Mouse (Mus musculus) forebrain, embryonic 16.5 days (tissue): ENCODE measurements around the gene Btbd9. TPM values are rescaled to one million over a fixed set of nuclear protein-coding genes. Genes with fewer than 3 reads are reported as not detected.

Experiments used
- ATAC-seq: fragments of 200-750 bp; cut with Nextera tagmentation; 2 replicates; pipeline ENCODE4 v1.8.0; 2017; ENCODE audit warnings: mild to moderate bottlenecking, moderate library complexity
- H3K27ac ChIP-seq: fragments of 300-500 bp; sonication (generic); 2 replicates; pipeline ENCODE4 v1.5.1; 2014; ENCODE audit warnings: low read length, control low read depth
- H3K27me3 ChIP-seq: fragments of 300-500 bp; sonication (generic); replicated peaks from 2 replicates; pipeline ENCODE4 v1.6.1; 2014; ENCODE audit warnings: low read length; ENCODE audit not compliant: control insufficient read depth, insufficient read depth
- H3K36me3 ChIP-seq: fragments of 300-500 bp; sonication (generic); 2 replicates; pipeline ENCODE4 v1.6.1; 2014; ENCODE audit not compliant: control insufficient read depth, insufficient read depth
- H3K4me1 ChIP-seq: fragments of 300-500 bp; sonication (generic); replicated peaks from 2 replicates; pipeline ENCODE4 v1.6.1; 2014; ENCODE audit warnings: low read length; ENCODE audit not compliant: control insufficient read depth, insufficient read depth
- H3K4me2 ChIP-seq: fragments of 300-500 bp; sonication (generic); 2 replicates; pipeline ENCODE4 v1.6.1; 2014; ENCODE audit warnings: mild to moderate bottlenecking, low read length, control low read depth
- H3K4me3 ChIP-seq: fragments of 300-500 bp; sonication (generic); replicated peaks from 2 replicates; pipeline ENCODE4 v1.5.1; 2014; ENCODE audit warnings: mild to moderate bottlenecking, low read length, control low read depth
- H3K9ac ChIP-seq: fragments of 300-500 bp; sonication (generic); replicated peaks from 2 replicates; pipeline ENCODE4 v1.6.1; 2014; ENCODE audit warnings: low read depth, low read length, control low read depth
- H3K9me3 ChIP-seq: fragments of 300-500 bp; sonication (generic); 2 replicates; pipeline ENCODE4 v1.6.1; 2016; ENCODE audit warnings: low read length; ENCODE audit not compliant: control insufficient read depth
- WGBS: fragments of 180-500 bp; shearing (Covaris S2); extraction: QIAGEN DNeasy Blood & Tissue Kit; methylation state at CpG from one replicate; pipeline ENCODE4 v1.1.7; 2014; 5-methylcytosine and 5-hydroxymethylcytosine counted together
- polyA plus RNA-seq: library from polyadenylated mRNA; unstranded; fragments of >200 nt; fragmentation: Nextera tagmentation; extraction: Ambion mirVana; gene quantifications from 2 replicates; pipeline ENCODE4 v1.2.1, GENCODE M21; 2015

Gene Btbd9
- polyA plus RNA-seq, 1 experiment from 2014 or later = 141 TPM

DNA sequence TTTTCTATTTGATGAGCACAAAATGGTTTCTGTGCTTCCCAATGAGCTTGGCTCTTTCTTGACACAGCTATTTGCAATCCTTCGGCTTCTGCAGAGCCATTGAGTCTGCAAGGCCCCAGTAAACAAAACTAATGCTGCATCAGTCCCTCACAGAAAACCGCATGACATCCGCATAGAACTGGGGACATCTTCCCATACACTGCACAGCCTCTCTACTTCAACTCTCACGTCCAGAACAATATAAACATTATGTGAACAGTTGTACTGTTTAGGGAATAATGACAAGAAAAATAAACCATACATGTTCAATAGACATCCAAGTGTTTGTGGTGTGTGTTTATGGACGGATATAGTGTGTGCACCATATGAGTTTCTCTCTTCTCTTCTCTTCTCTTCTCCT, 127.7 kb downstream of the Btbd9 start:
- no peak for ATAC-seq
- Histone ChIP-seq H3K27ac (no peak overlapping the region), H3K4me3 (no peak overlapping the region), H3K36me3 (no peaks in the 10 kb centered on the region), H3K9me3 (no peaks in the 10 kb centered on the region), H3K27me3 (no peaks in the 10 kb centered on the region), H3K9ac (no peak overlapping the region), H3K4me1 (0 out of 2 replicates have a peak, but pooled peaks cover under 1% of the 10 kb centered on the region), H3K4me2 (no peak overlapping the region)
- 90% methylated on average over 5 of the region's 5 CpGs for WGBS

DNA sequence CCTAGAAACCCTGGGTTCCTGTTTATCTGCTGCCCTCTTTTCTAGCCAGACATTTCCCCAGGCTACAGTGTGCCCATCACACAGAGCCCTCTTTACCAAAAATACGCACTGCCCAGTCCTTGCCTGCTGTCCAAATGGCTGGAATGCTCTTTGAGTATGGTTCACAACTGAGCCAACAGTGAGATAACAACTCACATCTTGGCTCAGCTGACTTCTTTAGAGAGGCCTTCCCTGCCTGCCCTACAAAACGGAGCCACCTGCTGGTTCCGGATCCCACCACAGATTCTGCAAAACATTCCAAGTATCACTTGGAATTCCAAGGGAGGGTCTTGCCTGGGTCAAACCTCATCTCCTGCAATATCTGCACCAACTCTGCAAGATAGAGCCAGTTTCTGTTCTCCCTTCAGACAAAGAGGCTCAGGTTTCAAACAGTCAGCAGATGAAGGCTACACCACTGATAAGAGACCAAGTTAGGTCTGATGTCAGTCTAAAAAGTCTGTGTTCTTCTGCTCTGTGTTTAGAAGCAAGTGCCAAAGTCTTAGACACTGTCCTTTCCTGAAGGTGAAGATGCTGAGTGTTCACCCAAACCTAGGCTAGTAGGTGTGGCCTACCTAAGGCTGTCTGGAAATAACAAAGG, 130.4 kb downstream of the Btbd9 start:
- H3K4me1 ChIP-seq = peaks cover 2% of the 10 kb centered on the region; the same call in 1 of the 2 replicates
- ATAC-seq = no peak
- H3K4me2 ChIP-seq = no peak overlapping the region
- H3K36me3 ChIP-seq = no peaks in the 10 kb centered on the region
- no peaks in the 10 kb centered on the region for H3K9me3 ChIP-seq
- H3K9ac ChIP-seq = no peak overlapping the region
- no peak overlapping the region for H3K4me3 ChIP-seq
- no peaks in the 10 kb centered on the region for H3K27me3 ChIP-seq
- WGBS = 95% methylated on average over 3 of the region's 3 CpGs
- no peak overlapping the region for H3K27ac ChIP-seq

DNA sequence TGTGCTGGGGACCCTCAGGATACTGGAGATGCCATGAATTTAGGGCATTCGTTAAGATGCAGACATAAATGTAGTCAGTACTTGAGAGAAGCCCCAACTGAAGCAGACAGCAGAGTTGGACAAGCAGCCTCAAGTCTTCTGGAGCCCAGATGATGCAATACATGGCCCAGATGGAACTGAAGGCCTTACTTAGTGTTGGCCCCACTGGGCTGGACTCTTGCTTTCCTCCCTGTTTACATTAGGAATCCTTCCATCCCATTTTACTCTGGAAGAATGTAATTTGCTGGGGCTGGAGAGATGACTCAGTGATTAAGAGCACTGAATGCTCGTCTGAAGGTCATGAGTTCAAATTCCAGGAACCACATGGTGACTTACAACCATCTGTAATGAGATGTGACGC, 136.6 kb downstream of the Btbd9 start:
- H3K4me3 ChIP-seq = no peak overlapping the region
- ATAC-seq = no peak
- peaks cover 16% of the 10 kb centered on the region for H3K4me1 ChIP-seq
- no peaks in the 10 kb centered on the region for H3K36me3 ChIP-seq
- WGBS = 90% methylated on average over 3 of the region's 3 CpGs
- no peaks in the 10 kb centered on the region for H3K9me3 ChIP-seq
- no peak overlapping the region for H3K9ac ChIP-seq
- no peaks in the 10 kb centered on the region for H3K27me3 ChIP-seq
- no peak overlapping the region for H3K27ac ChIP-seq
- H3K4me2 ChIP-seq = no peak overlapping the region

DNA sequence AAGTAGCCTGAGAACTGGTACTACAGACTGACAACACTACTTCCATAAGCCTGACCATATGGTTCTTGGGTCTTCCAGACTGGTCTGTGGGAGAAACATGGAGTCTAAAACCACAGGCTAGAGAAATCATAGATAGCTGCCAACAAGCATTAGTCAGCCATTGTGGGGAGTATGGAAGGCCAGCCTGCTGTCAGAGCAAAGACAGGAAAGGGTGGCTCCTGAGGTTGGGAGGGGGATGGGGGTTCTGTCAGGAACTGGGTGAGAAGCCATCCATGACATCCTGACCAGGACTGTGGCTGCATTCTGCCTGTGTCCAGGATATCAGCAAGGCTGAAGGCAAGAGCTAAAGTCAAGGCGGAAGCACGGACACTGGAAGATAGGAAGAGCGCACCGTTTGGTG, 137.5 kb downstream of the Btbd9 start:
- no peak overlapping the region for H3K4me2 ChIP-seq
- 96% methylated on average over 4 of the region's 4 CpGs for WGBS
- peaks cover 16% of the 10 kb centered on the region for H3K4me1 ChIP-seq
- no peak overlapping the region for H3K9ac ChIP-seq
- H3K9me3 ChIP-seq = no peaks in the 10 kb centered on the region
- H3K27me3 ChIP-seq = no peaks in the 10 kb centered on the region
- H3K27ac ChIP-seq = no peak overlapping the region
- no peak overlapping the region for H3K4me3 ChIP-seq
- no peak for ATAC-seq
- H3K36me3 ChIP-seq = no peaks in the 10 kb centered on the region

DNA sequence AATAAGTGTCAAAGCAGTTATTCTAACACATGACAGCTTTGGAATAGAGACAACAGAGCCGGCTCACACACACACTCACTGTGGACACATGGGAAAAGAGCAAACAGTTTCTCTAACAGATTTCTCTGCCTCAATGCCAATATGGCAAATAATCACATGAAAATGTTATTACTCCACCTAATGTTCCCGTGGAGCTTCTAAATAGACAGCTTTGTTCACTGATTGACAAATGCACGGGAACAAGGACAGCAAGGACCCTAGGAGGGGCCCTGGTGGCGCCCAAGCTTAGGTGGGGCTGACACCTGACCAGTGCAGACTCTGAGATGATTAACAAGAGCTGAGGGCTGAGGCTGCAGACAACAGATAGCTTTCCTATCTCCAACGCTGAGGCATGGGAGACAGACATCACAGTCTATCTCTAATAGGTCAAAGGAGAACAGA, 140.2 kb downstream of the Btbd9 start:
- no peak overlapping the region for H3K4me3 ChIP-seq
- no peaks in the 10 kb centered on the region for H3K27me3 ChIP-seq
- H3K9ac ChIP-seq = no peak overlapping the region; the same call in 1 of the 2 replicates
- peak overlapping the region; percentile 35; the same call in 1 of the 2 replicates for H3K27ac ChIP-seq
- H3K4me1 ChIP-seq = peaks cover 14% of the 10 kb centered on the region
- no peaks in the 10 kb centered on the region for H3K36me3 ChIP-seq
- no peaks in the 10 kb centered on the region for H3K9me3 ChIP-seq
- 41% methylated on average over 5 of the region's 5 CpGs for WGBS
- H3K4me2 ChIP-seq = no peak overlapping the region
- no peak for ATAC-seq

DNA sequence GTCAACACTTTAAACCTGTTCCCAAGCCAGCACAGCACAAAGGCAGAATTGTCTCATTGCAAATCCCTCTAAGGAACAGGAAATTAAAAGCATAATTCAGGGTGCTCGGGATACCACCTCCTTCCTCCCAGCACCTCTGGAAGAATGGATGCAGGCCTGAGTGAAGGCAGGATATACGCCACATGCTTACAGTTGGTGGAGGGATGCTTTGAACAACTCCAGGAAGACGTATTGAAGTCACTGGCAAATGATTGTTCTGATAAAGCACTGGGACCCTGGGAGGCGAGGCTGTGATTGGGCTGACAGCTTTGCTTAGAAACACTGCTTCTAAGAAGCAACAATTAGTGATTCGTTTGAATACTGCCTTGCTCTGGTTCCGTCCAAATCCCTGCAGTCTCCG, 140.8 kb downstream of the Btbd9 start:
- peaks cover 14% of the 10 kb centered on the region for H3K4me1 ChIP-seq
- ATAC-seq = no peak

DNA sequence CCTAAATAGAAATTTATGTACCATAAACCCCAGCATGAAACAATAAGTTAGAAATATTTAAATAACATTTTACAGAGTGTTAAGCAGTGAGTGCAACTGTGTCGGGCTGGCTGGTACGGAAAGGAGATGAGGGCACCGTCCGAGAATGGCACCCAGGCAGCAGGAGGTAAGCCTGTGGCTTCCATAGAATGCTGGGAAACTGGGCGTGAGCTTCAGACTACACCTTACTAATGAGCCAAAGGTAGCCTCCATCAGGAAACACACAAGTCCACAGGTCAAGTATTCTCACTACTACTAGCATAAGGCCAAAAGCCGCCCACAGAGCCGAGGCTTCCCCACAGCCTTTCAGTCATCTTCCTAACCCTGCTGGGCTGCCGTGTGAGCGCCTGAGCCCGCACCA, 144.2 kb downstream of the Btbd9 start:
- no peak for ATAC-seq

More for the DNA sequence above, 140.8 kb downstream of the Btbd9 start:
- H3K27ac ChIP-seq = 0 out of 2 replicates have a peak overlapping the region, but pooled peaks have one; percentile 22
- 24% methylated on average over 7 of the region's 7 CpGs for WGBS
- H3K36me3 ChIP-seq = no peaks in the 10 kb centered on the region
- no peak overlapping the region for H3K4me3 ChIP-seq
- H3K27me3 ChIP-seq = no peaks in the 10 kb centered on the region
- no peaks in the 10 kb centered on the region for H3K9me3 ChIP-seq
- no peak overlapping the region for H3K9ac ChIP-seq
- H3K4me2 ChIP-seq = no peak overlapping the region

DNA sequence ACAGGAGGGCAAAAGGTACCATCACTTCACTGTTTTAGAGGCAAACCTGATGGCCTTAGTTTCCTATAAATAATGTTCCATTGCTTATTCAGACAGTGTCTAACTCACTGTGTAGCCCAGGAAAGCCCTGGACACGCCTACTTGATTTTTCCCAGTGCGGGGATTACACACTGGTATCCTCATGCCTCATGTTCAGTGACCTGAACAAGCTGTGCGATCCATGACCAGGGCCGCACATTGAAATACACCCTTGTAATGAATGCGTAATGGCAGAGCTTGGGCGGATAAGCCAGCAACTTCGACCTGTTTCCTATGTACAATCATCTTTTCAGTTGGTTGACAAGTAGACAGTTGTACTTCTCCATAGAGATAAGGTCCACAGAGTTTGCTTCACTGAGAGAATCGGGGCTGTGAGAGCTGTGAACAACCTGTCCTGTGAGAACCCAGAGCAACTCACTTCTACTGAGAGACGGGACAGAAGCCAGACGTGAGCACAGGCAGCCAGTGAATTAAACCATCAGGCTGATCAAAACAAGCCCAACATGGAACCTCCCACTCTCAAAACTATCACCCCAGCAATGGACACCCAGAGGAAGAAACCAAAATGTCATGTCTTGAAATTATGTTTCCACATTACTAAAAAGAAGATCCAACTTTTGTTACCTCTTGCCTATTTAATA, 145.2 kb downstream of the Btbd9 start:
- Histone ChIP-seq H3K9me3 (no peaks in the 10 kb centered on the region), H3K36me3 (no peaks in the 10 kb centered on the region), H3K4me2 (no peak overlapping the region), H3K4me3 (no peak overlapping the region), H3K27ac (no peak overlapping the region), H3K4me1 (peaks cover 11% of the 10 kb centered on the region), H3K27me3 (no peaks in the 10 kb centered on the region), H3K9ac (no peak overlapping the region)
- no peak for ATAC-seq
- WGBS = 84% methylated on average over 10 of the region's 10 CpGs

More for the DNA sequence above, 144.2 kb downstream of the Btbd9 start:
- Histone ChIP-seq H3K36me3 (no peaks in the 10 kb centered on the region), H3K4me1 (peaks cover 14% of the 10 kb centered on the region), H3K4me2 (no peak overlapping the region), H3K4me3 (no peak overlapping the region), H3K9me3 (no peaks in the 10 kb centered on the region), H3K9ac (no peak overlapping the region), H3K27me3 (no peaks in the 10 kb centered on the region), H3K27ac (no peak overlapping the region)
- 89% methylated on average over 10 of the region's 10 CpGs for WGBS

DNA sequence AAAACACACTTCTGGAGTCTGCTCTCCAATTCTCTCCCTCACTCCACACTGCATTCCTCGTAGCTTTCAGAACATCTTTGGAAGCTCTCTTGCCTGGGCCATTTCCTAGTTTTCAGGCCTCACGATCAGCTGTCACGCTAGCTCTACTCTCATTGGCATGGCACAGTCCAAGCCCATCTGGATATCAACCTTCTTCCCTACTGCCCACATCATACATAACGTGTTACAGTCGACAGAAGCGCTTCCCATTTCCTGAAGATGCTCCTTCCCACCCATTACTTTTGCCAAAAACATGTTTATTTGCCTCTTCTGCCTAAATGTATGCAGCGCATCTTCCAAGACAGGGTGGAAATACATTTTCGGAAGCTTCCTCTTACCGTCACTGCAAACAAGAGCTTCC, 147.6 kb downstream of the Btbd9 start:
- ATAC-seq = no peak
- no peaks in the 10 kb centered on the region for H3K9me3 ChIP-seq
- H3K36me3 ChIP-seq = no peaks in the 10 kb centered on the region
- 79% methylated on average over 9 of the region's 9 CpGs for WGBS
- H3K4me3 ChIP-seq = no peak overlapping the region
- no peaks in the 10 kb centered on the region for H3K27me3 ChIP-seq
- H3K4me2 ChIP-seq = no peak overlapping the region
- no peak overlapping the region for H3K27ac ChIP-seq
- no peaks in the 10 kb centered on the region for H3K4me1 ChIP-seq
- H3K9ac ChIP-seq = no peak overlapping the region
